Mouse (Mus musculus) T-helper 2 cell (primary cell): ENCODE data around the gene C5ar1.
"Not testable (repeated sequence)": the region's sequence is repeated elsewhere in the genome, so short reads cannot be mapped to it uniquely, and the experiment has no call there.

Source experiments
- in situ Hi-C: fragments of 300-600 bp; cut with MboI, MseI; formaldehyde crosslinking; loops from one replicate; pipeline ENCODE4 v1.15.1; 2025; ENCODE audit warnings: high pct_unique_total_duplicates

Gene C5ar1

GRCm38 (mm10) chr7:16259110-16259590, at the start of gene C5ar1:
Gene C5ar1 (minus strand): TSS chr7:16259540.
- in situ Hi-C loops = no loop called here

DNA sequence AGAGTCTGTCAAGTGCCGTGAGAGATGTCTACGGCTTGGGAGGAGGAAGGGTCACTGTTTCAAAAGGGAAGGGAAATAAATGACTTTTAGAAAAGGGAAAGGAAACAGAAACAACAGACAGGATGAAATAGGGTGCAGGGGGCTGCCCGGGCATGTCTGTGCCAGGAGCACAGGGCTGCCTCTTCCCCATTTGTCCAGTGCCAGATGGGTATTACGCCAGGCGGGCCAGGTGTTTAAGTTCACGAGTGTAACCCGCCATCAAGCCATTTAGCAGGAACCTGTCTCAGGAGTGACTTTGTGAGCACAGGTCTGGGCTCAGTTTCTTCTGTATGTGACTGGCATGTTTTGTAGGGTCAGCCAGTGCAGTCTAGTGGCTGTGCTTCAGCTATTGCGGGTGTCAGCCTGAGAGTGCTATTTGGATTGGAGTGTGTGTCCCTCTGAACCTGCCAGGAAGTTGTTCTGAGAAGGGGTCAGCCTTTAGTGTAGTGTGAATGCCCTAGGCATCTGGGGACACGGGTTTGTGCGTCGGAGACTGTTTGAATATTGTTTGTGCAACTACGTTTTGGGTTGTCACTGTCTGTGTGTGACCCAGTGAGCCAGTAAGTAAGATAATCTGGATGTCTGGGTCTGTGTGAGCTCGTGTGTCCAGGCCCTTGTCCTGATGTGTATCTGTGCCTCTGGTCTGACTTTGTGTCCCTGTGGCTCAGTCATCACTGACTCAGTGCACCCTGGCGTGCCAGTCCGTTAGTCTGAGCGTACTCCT, 49.4 kb upstream of the C5ar1 start:
- in situ Hi-C loops = no loop called here

DNA sequence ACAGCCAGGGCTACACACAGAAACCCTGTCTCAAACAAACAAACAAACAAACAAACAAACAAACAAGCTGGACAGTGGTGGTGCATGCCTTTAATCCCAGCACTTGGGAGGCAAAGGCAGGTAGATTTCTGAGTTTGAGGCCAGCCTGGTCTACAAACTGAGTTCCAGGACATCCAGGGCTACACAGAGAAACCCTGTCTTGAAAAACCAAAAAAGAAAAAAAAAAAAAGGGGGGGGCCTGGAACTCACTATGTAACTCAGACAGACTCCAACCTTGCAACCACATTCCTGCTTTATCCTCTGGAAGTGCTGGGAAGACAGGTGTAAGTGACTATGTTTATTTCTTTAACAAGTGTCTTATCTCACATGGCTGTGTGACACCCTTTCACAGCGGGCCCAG, 48.8 kb upstream of the C5ar1 start, which contains the start of gene Bbc3:
Bbc3 (plus strand) TSS at position 301 of the 400 bp plus-strand sequence.
- in situ Hi-C loops = not testable (repeated sequence)

- in situ Hi-C loops = not testable (repeated sequence)
These were observed 47.8 kb upstream of the C5ar1 start for GRCm38 (mm10) chr7:16307141-16307540.

- in situ Hi-C loops = no loop called here
These were observed 40.2 kb upstream of the C5ar1 start for GRCm38 (mm10) chr7:16299419-16300035.

DNA sequence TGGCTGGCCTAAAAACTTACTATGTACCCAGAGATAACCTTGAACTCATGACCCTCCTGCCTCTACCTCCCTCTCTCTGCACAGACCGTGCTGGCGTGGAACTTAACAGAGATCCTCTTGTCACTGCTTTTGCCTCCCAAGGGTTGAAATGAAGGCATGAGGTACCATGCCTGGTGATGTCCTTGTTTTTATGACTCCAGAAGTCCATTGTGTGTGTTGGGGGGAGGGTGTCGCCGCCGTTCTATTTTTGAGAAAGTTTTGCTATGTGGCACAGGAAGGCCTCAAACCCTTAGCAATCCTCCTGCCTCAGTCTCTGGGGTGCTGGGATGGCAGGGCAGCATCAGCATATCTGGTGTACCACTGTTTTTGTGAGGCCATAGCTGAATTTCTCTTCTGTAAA, 39.6 kb upstream of the C5ar1 start:
- in situ Hi-C loops = no loop called here

DNA sequence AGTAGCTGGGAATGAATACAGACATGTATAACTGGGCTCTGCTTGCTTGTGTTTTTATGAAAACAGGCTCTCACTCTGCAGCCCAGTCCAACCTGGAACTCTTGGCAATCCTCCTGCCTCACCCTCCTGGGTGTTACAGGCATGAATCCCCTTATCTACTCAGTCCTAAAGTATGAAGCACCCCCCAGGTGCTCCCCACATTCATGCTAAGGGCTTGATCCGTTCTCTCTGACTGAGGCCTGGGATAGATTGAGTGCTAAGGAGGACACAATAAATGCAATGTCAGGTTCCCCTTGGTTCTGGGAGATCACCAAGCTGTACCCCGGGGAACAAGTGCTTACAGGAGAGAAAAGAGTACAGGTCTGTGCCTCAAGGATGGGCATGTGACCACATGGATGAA, 38.3 kb upstream of the C5ar1 start:
- in situ Hi-C loops = no loop called here

DNA sequence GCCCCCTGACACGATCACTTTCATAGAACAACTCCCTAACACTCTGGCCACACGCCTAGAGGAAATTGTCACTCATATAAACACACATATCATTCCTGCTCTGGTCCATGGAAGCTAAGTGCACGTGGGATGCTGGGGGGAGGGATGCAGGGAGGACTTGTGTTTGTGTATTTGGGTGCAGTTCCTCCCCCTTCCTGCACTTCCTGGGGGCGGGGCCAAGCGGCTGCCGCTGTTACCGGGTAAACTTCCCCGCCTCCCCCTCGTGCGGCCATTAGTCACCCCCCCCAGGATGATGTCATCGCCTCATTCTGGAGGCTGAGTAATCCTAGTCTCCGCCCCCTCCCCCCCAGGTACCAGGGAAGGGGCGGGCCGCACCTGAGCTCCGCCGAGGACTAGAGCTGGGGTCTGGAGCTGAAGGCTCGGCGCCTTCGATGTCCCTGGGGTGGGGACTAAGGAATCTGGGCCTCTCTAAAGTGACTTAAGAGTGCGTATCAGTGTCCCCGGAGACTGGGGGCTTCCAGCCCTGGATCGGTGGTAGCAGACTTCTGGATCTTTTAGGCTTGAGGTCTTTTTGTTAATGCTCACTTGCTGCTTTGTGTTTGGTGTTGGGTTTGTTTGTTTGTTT, 37.5 kb upstream of the C5ar1 start:
- in situ Hi-C loops = no loop called here

GRCm38 (mm10) chr7:16296146-16296545, 36.8 kb upstream of the C5ar1 start:
- in situ Hi-C loops = no loop called here

- in situ Hi-C loops = no loop called here
These were observed 36.1 kb upstream of the C5ar1 start for GRCm38 (mm10) chr7:16295321-16295900.

DNA sequence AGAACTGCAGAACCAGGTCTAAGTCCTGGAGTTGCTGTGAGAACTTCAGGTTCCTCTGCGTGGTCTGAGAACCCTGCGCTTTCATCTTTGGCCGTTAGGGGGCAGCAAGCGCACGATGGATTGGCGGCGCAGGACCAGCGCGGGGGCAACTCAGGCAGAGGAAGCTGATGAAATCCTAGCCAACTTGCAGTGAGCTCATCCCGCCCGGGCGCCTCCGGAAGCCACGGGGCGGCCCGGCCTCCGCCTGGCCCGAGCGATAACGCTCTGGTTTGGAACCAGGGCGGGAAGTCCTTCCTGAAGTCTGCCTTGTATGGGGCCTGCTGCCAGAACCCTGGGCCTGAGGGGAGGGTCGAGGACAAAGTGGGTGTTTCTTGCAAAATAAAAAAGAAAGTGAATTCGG, 35.5 kb upstream of the C5ar1 start:
- in situ Hi-C loops = loop anchor here (5.0 kb wide), 2 partner anchors 32 to 102 kb away; no protein-coding TSS in a partner anchor

GRCm38 (mm10) chr7:16294346-16294745, 35.0 kb upstream of the C5ar1 start:
- in situ Hi-C loops = loop anchor here (5.0 kb wide), 2 partner anchors 33 to 103 kb away; no protein-coding TSS in a partner anchor

GRCm38 (mm10) chr7:16287791-16288190, 28.5 kb upstream of the C5ar1 start:
- in situ Hi-C loops = no loop called here

GRCm38 (mm10) chr7:16287016-16287415, 27.7 kb upstream of the C5ar1 start:
- in situ Hi-C loops = no loop called here

GRCm38 (mm10) chr7:16286026-16286961, 27.0 kb upstream of the C5ar1 start, which contains the start of gene Ccdc9:
Gene Ccdc9 (minus strand): TSS chr7:16286795.
- in situ Hi-C loops = no loop called here

DNA sequence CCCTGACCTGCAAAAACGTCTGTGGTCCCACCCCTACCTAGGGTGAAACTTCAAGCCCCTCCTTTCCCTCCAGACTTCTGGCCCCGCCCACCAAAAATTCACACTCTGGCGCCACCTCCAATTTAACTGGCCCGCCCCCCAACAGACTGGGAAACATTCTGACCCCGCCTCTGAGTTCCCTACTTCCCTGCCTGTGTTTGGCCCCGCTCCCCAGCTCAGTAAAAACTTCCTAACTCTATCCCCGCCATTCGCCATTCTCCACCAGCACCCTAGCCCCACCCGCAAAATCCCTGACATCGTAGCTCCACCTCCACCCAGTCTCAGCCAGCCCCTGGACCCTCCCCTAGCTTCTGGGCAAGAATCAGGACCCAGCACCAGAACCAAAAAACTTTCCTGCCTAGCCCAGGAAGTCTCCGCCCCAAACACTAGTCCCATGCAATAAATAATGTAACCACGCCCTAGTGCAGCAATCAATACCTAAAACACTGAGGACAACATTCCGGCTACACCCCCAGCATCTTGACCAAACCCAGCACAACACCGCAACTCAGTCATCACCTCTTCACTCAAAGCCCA, 26.2 kb upstream of the C5ar1 start:
- in situ Hi-C loops = no loop called here

DNA sequence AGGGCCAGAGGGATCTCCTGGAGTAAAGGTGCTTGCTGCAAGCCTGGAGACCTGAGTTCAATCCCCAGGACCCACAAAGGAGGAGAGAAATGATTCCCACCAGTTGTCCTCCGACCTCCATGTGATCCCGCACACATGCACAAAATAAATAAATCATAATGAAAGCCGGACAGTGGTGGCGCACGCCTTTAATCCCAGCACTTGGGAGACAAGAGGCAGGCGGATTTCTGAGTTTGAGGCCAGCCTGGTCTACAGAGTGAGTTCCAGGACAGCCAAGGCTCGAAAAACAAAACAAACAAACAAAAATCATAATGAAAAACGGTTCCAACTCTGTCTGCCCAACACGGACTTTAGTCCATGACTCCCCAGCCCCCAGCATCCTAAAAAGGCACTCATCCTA, 25.6 kb upstream of the C5ar1 start:
- in situ Hi-C loops = no loop called here

DNA sequence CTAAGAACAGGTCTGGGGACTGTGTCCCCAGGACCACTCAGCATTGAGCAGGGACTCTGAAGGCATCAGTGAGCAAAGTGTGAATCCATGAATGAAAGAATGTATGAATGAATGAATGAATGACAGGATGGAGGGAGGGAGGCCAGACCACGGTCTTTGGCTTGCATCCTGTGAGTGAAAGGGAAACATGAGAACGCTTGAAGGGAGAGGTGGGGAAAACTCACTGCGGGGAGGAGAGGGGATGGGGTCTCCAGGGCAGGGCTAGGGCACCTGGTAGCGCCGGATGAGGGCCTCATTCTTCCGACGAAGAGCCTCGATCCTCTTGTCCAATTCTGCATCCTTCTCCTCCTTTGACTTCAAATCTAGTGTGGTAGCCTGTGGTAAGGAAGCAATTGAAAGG, 24.7 kb upstream of the C5ar1 start:
- in situ Hi-C loops = no loop called here

DNA sequence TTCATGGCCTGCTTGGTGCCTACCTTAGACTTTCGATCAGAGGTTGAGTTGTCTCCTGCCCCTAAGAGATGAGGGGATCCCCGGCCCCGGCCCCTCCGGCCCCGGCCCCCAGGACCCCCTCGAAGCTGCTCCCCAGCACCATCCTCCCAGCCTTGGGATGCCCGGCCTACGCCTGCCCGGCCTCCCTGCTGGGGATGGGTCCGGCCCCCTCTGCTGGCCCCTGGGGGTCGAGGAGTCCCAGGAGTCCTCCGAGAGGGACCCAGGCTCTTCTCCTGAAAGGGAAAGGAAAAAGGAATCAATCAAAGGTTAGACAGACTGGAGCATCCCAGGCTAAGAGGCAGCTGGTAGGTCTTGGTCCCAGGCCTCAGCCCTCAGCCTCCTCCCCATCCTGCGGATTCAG, 23.0 kb upstream of the C5ar1 start:
- in situ Hi-C loops = no loop called here

- in situ Hi-C loops = no loop called here
These were observed 21.4 kb upstream of the C5ar1 start for GRCm38 (mm10) chr7:16280721-16281120.
